Mouse (Mus musculus): ENCODE results near the gene Trmt2a. TPM values are rescaled to one million over a fixed set of nuclear protein-coding genes. Genes with fewer than 3 reads are reported as not detected.
A peak's percentile ranks its signal among the peaks of the same experiment; 100 is the strongest.

The Trmt2a gene
- polyA plus RNA-seq, 1 experiment: 21.7 TPM

DNA sequence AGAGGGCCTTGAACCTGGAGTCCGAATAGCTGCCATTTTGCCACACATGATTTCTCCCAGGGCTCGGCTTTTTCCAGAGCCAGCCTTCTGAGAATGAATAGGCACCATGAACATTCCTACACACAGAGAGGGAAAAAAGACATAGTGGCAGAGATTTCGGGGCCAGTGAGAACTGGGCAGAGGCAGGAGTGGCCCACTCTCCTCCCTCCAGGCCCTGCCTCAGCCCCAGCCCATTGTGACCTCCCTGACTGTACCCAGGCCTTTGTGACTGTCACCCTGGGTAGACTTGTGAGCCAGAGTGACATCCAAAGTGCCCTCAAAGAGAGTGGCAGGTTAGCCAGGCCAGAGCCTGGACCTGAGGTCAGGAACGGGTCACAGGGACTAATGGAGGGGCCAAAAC, 30.9 kb upstream of the Trmt2a start, which contains the start of gene Ccdc188:
Gene Ccdc188, plus strand, starts transcription at position 301 of the 400 bp plus-strand sequence.
- H3K4me1 ChIP-seq: peaks cover 26% of the 10 kb centered on the region
- H3K9me3 ChIP-seq: no peaks in the 10 kb centered on the region
- TF ChIP-seq FLI1 (IDR thresholded peaks at IDR 0.05; ENCODE audit: low read length) (no peak), GATA1 (IDR thresholded peaks at IDR 0.05; ENCODE audit: borderline replicate concordance, low read length) (no peak)
- peaks cover 2% of the 10 kb centered on the region for H3K36me3 ChIP-seq (replicated peaks; ENCODE audit: low read length)
- H3K4me3 ChIP-seq (replicated peaks): no peak within 1 kb of the TSS
- H3K27me3 ChIP-seq (replicated peaks): peaks cover 52% of the 10 kb centered on the region

GRCm38 (mm10) chr16:18218580-18218996, 29.9 kb upstream of the Trmt2a start:
- TF ChIP-seq FLI1 (IDR thresholded peaks at IDR 0.05; ENCODE audit: low read length) (no peak), GATA1 (IDR thresholded peaks at IDR 0.05; ENCODE audit: borderline replicate concordance, low read length) (no peak)
- no peaks in the 10 kb centered on the region for H3K9me3 ChIP-seq
- peaks cover 6% of the 10 kb centered on the region for H3K36me3 ChIP-seq (replicated peaks; ENCODE audit: low read length)
- peaks cover 46% of the 10 kb centered on the region for H3K27me3 ChIP-seq (replicated peaks)
- peaks cover 26% of the 10 kb centered on the region for H3K4me1 ChIP-seq
- no peak overlapping the region for H3K4me3 ChIP-seq (replicated peaks)

DNA sequence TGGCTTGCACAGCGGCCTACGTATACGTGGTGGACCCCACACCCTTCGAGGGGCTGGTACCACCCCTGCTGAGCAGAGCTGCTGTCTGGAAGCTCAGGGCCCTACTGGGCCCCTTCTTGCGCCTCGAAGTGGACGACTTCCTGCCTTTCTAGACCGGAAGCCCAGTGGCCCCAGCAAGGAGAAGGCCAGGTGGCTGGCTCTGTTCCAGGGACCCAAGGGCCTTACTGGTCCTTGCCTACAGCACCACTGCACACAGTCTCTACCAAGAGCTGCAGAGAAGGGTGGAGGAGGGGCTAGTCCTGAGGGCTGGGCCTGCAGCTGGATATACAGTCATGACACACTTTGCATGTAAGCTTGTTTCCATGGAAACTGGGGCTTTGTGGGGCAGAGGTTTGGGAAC, 28.5 kb upstream of the Trmt2a start:
- Histone ChIP-seq H3K9me3 (no peaks in the 10 kb centered on the region), H3K36me3 (replicated peaks; ENCODE audit: low read length) (peaks cover 20% of the 10 kb centered on the region), H3K4me3 (replicated peaks) (peak overlapping the region; percentile 35), H3K27me3 (replicated peaks) (peaks cover 40% of the 10 kb centered on the region), H3K4me1 (peaks cover 23% of the 10 kb centered on the region)
- TF ChIP-seq GATA1 (IDR thresholded peaks at IDR 0.05; ENCODE audit: borderline replicate concordance, low read length): no peak
- TF ChIP-seq FLI1 (IDR thresholded peaks at IDR 0.05; ENCODE audit: low read length): no peak

- Histone ChIP-seq H3K4me1 (peaks cover 23% of the 10 kb centered on the region), H3K27me3 (replicated peaks) (peaks cover 37% of the 10 kb centered on the region), H3K4me3 (replicated peaks) (no peak overlapping the region), H3K9me3 (no peaks in the 10 kb centered on the region), H3K36me3 (replicated peaks; ENCODE audit: low read length) (peaks cover 26% of the 10 kb centered on the region)
- TF ChIP-seq FLI1 (IDR thresholded peaks at IDR 0.05; ENCODE audit: low read length) (no peak), GATA1 (IDR thresholded peaks at IDR 0.05; ENCODE audit: borderline replicate concordance, low read length) (no peak)
These were observed 27.5 kb upstream of the Trmt2a start for GRCm38 (mm10) chr16:18220856-18221542.

GRCm38 (mm10) chr16:18221543-18221898, 27.0 kb upstream of the Trmt2a start:
- peaks cover 23% of the 10 kb centered on the region for H3K4me1 ChIP-seq
- H3K9me3 ChIP-seq: no peaks in the 10 kb centered on the region
- H3K27me3 ChIP-seq (replicated peaks): peaks cover 34% of the 10 kb centered on the region
- H3K36me3 ChIP-seq (replicated peaks; ENCODE audit: low read length): peaks cover 29% of the 10 kb centered on the region
- no peak overlapping the region for H3K4me3 ChIP-seq (replicated peaks)
- TF ChIP-seq GATA1 (IDR thresholded peaks at IDR 0.05; ENCODE audit: borderline replicate concordance, low read length) (no peak), FLI1 (IDR thresholded peaks at IDR 0.05; ENCODE audit: low read length) (no peak)

GRCm38 (mm10) chr16:18222188-18222587, 26.3 kb upstream of the Trmt2a start:
- no peak for TF ChIP-seq GATA1 (IDR thresholded peaks at IDR 0.05; ENCODE audit: borderline replicate concordance, low read length)
- TF ChIP-seq FLI1 (IDR thresholded peaks at IDR 0.05; ENCODE audit: low read length): no peak

DNA sequence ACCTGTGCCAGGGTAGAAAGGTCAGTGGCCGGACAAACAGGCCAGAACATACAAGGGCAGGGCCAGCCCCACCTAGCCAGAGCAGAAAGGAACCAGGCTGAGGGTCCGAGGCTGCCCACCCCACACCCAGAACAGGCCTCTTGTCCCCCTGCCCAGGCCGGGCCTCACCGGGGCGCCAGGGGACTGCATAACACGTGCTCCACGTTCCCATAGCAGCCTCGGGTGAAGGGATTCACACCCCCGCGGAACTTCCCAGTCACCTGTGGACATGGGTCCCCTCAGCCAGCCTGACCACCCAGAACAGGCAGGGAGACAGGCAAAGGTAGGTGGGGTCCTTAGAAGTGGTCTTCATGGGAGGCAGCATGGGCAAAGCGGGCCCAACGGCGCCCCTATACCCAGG, 21.3 kb upstream of the Trmt2a start:
- peaks cover 31% of the 10 kb centered on the region for H3K4me1 ChIP-seq

More at GRCm38 (mm10) chr16:18222188-18222587, 26.3 kb upstream of the Trmt2a start:
- H3K9me3 ChIP-seq: no peaks in the 10 kb centered on the region
- peaks cover 23% of the 10 kb centered on the region for H3K4me1 ChIP-seq
- H3K4me3 ChIP-seq (replicated peaks): no peak overlapping the region
- H3K36me3 ChIP-seq (replicated peaks; ENCODE audit: low read length): peaks cover 33% of the 10 kb centered on the region
- H3K27me3 ChIP-seq (replicated peaks): peaks cover 33% of the 10 kb centered on the region

GRCm38 (mm10) chr16:18227897-18228422, 20.5 kb upstream of the Trmt2a start:
- TF ChIP-seq FLI1 (IDR thresholded peaks at IDR 0.05; ENCODE audit: low read length) (no peak), GATA1 (IDR thresholded peaks at IDR 0.05; ENCODE audit: borderline replicate concordance, low read length) (no peak)
- Histone ChIP-seq H3K4me3 (replicated peaks) (peak overlapping the region; percentile 12), H3K36me3 (replicated peaks; ENCODE audit: low read length) (peaks cover 42% of the 10 kb centered on the region), H3K4me1 (peaks cover 31% of the 10 kb centered on the region), H3K9me3 (no peaks in the 10 kb centered on the region), H3K27me3 (replicated peaks) (peaks cover 39% of the 10 kb centered on the region)

More for the DNA sequence above, 21.3 kb upstream of the Trmt2a start:
- Histone ChIP-seq H3K4me3 (replicated peaks) (no peak overlapping the region), H3K9me3 (no peaks in the 10 kb centered on the region), H3K27me3 (replicated peaks) (peaks cover 44% of the 10 kb centered on the region), H3K36me3 (replicated peaks; ENCODE audit: low read length) (peaks cover 47% of the 10 kb centered on the region)
- TF ChIP-seq FLI1 (IDR thresholded peaks at IDR 0.05; ENCODE audit: low read length) (no peak), GATA1 (IDR thresholded peaks at IDR 0.05; ENCODE audit: borderline replicate concordance, low read length) (no peak)

DNA sequence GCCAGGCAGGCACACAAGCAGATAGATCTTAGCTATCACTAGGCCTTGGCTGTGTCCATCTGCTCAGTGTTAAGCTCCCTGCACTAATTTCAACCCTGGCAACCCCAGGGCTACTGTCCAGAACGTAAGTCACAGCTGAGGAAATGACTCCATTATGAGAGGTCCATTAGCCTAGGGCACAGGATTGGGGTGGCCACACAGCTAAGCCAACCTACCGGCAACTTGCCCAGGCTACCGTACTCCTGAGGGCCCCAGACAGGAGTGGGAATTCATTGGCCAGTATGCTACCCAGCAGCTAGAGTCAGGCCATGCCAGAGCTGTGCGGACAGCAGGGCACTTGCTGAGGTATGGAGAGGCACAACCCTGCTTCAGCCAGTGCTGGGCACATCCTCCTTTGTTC, 19.6 kb upstream of the Trmt2a start:
- peaks cover 45% of the 10 kb centered on the region for H3K27me3 ChIP-seq (replicated peaks)
- H3K4me3 ChIP-seq (replicated peaks): no peak overlapping the region
- peaks cover 38% of the 10 kb centered on the region for H3K36me3 ChIP-seq (replicated peaks; ENCODE audit: low read length)
- no peaks in the 10 kb centered on the region for H3K9me3 ChIP-seq
- peaks cover 36% of the 10 kb centered on the region for H3K4me1 ChIP-seq
- TF ChIP-seq GATA1 (IDR thresholded peaks at IDR 0.05; ENCODE audit: borderline replicate concordance, low read length) (no peak), FLI1 (IDR thresholded peaks at IDR 0.05; ENCODE audit: low read length) (no peak)

- Histone ChIP-seq H3K4me1 (peaks cover 44% of the 10 kb centered on the region), H3K9me3 (no peaks in the 10 kb centered on the region), H3K4me3 (replicated peaks) (no peak overlapping the region), H3K36me3 (replicated peaks; ENCODE audit: low read length) (peaks cover 31% of the 10 kb centered on the region), H3K27me3 (replicated peaks) (peaks cover 50% of the 10 kb centered on the region)
- TF ChIP-seq GATA1 (IDR thresholded peaks at IDR 0.05; ENCODE audit: borderline replicate concordance, low read length): no peak
- TF ChIP-seq FLI1 (IDR thresholded peaks at IDR 0.05; ENCODE audit: low read length): no peak
These were observed 18.9 kb upstream of the Trmt2a start for GRCm38 (mm10) chr16:18229622-18230021.

All from megakaryocyte, embryonic 14.5 days (primary cell).